Mouse (Mus musculus) hematopoietic stem cell, adult 5-6 weeks (primary cell): Measurements from ENCODE around the gene S100z. TPM values are rescaled to one million over a fixed set of nuclear protein-coding genes. Genes with fewer than 3 reads are reported as not detected.

Source experiments
- ATAC-seq, 2 experiments: fragments of 125-278 bp in 1 of 2; replicated peaks in 1 of 2; 2 replicates each; pipeline ENCODE4 v1.8.0; 2016 to 2017; ENCODE audit warnings: inconsistent platforms in 2 of 2, mild to moderate bottlenecking in 2 of 2, moderate number of reproducible peaks in 2 of 2, low read depth in 1 of 2, moderate TSS enrichment in 1 of 2; ENCODE audit not compliant: low FRiP score in 2 of 2, poor library complexity in 2 of 2, severe bottlenecking in 2 of 2, insufficient read depth in 1 of 2, low TSS enrichment in 1 of 2
- total RNA-seq: library from RNA; stranded (forward); fragments of 172-1452, 232-1000 nt; gene quantifications from 2 replicates; pipeline ENCODE4 v1.2.3, GENCODE M21; 2017

The S100z gene
- total RNA-seq, result not detected in 2 replicates

- ATAC-seq, result no peak
Measured at GRCm38 (mm10) chr13:95478671-95479413, at the start of gene S100z. TSS of gene S100z (minus strand) at chr13:95478721.

- peak; percentile 40 to 51; a peak in 3 of 4 replicates for ATAC-seq
Measured at GRCm38 (mm10) chr13:95524674-95525491, 46.4 kb upstream of the S100z start, which contains the start of gene F2rl1. TSS of gene F2rl1 (minus strand) at chr13:95525227.

GRCm38 (mm10) chr13:95524424-95524673 is 45.8 kb upstream of the S100z start:
- ATAC-seq, result peak; percentile 13 to 45; a peak in 2 of 4 replicates

GRCm38 (mm10) chr13:95523659-95524423 is 45.3 kb upstream of the S100z start:
- peak; percentile 24 to 25; a peak in 3 of 4 replicates for ATAC-seq

GRCm38 (mm10) chr13:95522176-95522575 is 43.7 kb upstream of the S100z start:
- no peak for ATAC-seq

- no peak for ATAC-seq
Measured at GRCm38 (mm10) chr13:95521029-95521428, 42.5 kb upstream of the S100z start.

- ATAC-seq, result no peak
Measured at GRCm38 (mm10) chr13:95514756-95515155, 36.2 kb upstream of the S100z start.

- ATAC-seq, result no peak
Measured at GRCm38 (mm10) chr13:95510054-95510453, 31.5 kb upstream of the S100z start.

GRCm38 (mm10) chr13:95503279-95503917 is 24.9 kb upstream of the S100z start:
- ATAC-seq, result no peak

GRCm38 (mm10) chr13:95496601-95497000 is 18.1 kb upstream of the S100z start:
- no peak for ATAC-seq

- no peak for ATAC-seq
Measured at GRCm38 (mm10) chr13:95494812-95495211, 16.3 kb upstream of the S100z start.

GRCm38 (mm10) chr13:95493296-95493695 is 14.8 kb upstream of the S100z start:
- ATAC-seq, result no peak

- no peak for ATAC-seq
Measured at GRCm38 (mm10) chr13:95491327-95491726, 12.8 kb upstream of the S100z start.

- ATAC-seq, result no peak
Measured at GRCm38 (mm10) chr13:95484664-95485063, 6.1 kb upstream of the S100z start.

GRCm38 (mm10) chr13:95481428-95481827 is 2.9 kb upstream of the S100z start:
- ATAC-seq, result peak; percentile 80 to 81; a peak in 3 of 4 replicates

GRCm38 (mm10) chr13:95477173-95477572 is 1.3 kb downstream of the S100z start:
- no peak for ATAC-seq

- no peak for ATAC-seq
Measured at GRCm38 (mm10) chr13:95475124-95475523, 3.4 kb downstream of the S100z start.
